Mouse (Mus musculus) gastrocnemius, postnatal 25 days (tissue): ENCODE measurements around the gene Ndufaf1. TPM values are rescaled to one million over a fixed set of nuclear protein-coding genes. Genes with fewer than 3 reads are reported as not detected.
"Not testable (repeated sequence)": the region's sequence is repeated elsewhere in the genome, so short reads cannot be mapped to it uniquely, and the experiment has no call there.

Source experiments
- DNase-seq: peaks from one replicate; pipeline ENCODE4 v3.0.0; 2022
- long read RNA-seq, 2 experiments: library from polyadenylated mRNA; stranded (forward); transcript quantifications; one replicate each; pipeline ENCODE4 v2.0.0; 2021
- total RNA-seq, 2 experiments: library from RNA; stranded (reverse); gene quantifications; 1 replicate in 1 of 2; 2 replicates in 1 of 2; pipeline ENCODE4 v1.2.3; 2021

Ndufaf1 gene
- 10 to 100 TPM; 44.2 to 51.0 TPM for total RNA-seq
- long read RNA-seq, experiment 1, transcript Ndufaf1-202 (5 exons, 1,478 nt): major isoform, 32 of 73 reads
- long read RNA-seq, experiment 1, transcript Ndufaf1-203 (5 exons, 1,308 nt): minor isoform, 23 of 73 reads
- long read RNA-seq, experiment 1, partial matches to known transcripts: 12 of 73 reads
- long read RNA-seq, experiment 1, other reads (novel, unspliced or antisense): 6 of 73 reads
- long read RNA-seq, experiment 2, transcript Ndufaf1-203 (5 exons, 1,308 nt): minor isoform, 20 of 65 reads
- long read RNA-seq, experiment 2, transcript Ndufaf1-202 (5 exons, 1,478 nt): major isoform, 27 of 65 reads
- long read RNA-seq, experiment 2, partial matches to known transcripts: 9 of 65 reads
- long read RNA-seq, experiment 2, other reads (novel, unspliced or antisense): 9 of 65 reads

DNA sequence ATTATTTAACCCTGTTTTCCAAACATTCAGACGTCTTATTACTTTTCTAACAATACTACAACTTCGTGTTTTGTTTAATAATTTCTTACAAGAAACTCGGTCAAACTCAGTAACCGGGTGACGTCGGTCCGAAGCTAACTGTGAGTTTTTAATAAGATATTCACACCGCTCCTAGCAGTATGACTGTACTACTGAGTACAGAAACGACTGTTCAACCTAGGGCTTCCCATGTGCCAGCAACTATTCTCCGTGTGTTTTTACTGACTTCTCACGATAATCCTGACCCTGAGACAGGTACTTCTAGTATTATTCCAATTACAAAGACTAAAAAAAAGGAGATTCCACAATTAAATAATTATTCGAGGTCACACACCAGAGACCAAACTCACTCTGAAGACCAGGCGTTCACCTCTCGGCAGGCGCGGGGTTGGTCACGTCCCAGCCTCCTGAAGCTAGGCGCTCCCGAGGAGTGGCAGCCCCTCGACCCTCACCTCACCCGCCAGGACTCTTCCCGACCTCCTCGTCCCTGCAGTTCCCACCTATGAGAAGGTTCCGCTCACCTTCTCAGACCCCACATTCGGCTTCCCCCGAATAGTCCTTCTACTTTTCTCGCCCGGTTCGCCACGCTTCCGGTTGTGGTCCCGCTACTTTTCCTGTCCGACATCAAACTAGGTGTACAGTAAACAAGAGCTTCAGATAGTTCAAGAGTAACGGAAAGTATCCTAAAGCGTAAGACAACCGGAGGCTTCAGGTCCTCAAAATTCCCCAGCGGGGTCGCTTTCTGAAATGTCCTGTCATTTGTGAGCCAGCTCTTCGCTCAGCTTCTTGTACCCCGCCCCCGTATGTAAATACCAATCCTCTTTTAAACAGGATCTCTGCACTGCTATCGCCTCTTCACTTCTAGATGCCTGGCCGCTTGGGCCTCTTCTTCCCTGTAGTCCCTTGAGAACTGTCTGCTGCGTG is at the start of gene Ndufaf1:
Ndufaf1 (minus strand) TSS at position 608 of the 963 bp plus-strand sequence.
- DNase-seq: peak; percentile 58

DNA sequence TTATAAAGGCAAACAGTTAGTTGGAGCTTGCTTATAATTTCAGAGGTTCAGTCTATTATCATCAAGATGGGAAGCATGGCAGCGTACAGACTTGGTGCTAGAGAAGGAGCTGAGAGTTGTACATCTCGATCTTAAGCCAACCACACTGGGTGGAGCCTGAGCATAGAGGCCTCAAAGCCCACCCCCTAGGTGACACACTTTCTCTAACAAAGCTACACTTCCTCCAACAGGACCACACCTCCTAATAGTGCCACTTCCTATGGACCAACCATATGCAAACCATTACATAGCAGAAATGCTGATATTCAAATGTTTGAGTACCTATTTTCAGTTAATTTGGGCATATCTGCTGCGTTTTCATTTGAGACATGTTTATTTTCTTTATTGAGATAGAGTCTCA is 47.4 kb upstream of the Ndufaf1 start:
- no peak for DNase-seq

DNA sequence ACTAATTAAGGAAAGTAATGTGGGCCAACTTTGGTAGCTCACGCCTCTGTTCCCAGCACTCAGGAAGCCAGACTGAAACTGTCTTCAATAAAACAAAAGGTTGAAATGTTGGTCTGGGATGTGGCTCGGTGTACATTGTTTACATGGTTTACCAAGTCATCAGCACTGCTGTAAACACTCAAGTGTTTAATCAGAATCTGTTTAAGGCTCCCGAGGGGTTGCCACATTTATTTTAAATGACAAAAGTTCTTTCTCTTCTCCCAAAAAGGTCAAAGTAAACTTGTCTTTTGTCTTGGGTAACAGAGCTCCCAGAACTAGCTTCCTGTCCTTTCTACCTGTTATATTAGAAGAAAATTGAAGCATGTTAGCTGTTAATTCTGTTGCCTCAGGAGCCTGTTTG is 45.0 kb upstream of the Ndufaf1 start:
- no peak for DNase-seq

DNA sequence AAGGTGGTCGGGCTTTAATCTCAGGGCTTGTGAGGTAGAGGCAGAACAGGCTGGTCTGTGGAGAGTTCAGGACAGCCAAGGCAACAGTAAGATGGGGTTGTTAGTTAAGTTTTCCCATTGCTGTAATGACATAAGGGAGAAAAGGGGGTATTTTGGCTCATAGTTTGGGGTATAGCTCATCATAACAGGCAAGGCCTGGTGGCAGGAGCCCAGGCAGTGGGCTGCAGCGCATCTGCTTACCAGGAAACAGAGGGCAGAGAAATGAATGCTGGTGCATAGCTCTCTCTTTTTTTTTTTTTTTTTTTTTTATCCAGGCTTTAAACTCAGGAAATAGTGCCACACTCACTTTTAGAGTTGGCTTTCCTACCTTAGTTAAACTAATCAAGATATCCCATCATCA is 40.5 kb upstream of the Ndufaf1 start:
- no peak for DNase-seq

DNA sequence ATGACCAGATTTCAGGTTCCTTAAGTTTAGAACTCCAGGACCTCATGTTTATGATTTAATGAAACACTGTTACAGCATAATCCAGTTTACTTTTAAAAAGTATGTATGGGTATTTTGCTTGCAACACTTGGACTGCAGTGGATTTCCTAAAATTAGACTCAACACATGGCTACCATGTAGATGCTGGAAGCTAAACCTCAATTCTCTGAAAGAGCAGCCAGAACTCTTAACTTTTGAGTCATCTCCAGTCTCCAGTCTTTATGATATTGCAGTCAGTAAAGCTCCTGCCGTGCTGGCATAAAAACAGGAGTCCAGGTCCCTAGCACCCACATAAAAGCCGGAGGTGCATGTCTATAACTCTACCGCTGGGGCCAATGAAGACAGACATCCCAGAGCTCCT is 37.3 kb upstream of the Ndufaf1 start:
- DNase-seq: no peak

DNA sequence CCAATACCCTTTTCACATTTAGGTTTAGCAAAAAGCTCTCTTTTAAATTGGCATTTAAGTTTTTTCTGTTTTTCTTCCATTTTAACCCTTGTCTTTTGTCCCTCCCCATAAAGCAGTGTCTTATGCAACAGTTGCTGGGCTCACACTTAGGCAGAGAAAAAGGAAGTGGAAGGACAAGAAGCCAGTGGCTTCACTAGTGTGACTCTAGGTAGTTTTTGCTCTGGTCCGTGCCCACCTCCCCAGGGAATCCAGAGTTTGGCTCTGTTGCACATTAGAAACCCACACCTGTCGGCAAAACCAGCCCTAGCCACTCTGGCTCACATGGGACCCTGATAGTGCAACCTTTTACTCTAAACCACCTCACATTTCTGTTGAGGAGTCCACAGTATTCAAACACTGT is 35.8 kb upstream of the Ndufaf1 start:
- no peak for DNase-seq

DNA sequence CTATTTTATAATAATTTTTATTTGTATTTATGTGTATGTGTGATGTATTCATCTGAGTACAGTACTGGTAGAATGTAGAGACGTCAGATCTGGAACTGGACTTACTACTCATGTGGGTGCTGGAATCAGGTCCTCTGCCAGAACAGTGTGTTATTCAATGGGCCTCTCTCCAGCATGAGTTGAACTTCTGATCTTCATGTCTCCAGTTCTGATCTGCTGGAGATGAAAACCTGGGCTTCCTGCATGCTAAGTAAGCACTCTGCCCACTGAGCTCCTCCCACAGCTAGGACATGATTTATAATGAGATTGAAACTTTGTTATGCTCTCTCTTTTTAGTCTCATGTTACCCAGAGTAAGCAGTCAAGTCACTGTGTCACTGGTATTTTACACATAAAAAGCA is 33.5 kb upstream of the Ndufaf1 start:
- DNase-seq: no peak

DNA sequence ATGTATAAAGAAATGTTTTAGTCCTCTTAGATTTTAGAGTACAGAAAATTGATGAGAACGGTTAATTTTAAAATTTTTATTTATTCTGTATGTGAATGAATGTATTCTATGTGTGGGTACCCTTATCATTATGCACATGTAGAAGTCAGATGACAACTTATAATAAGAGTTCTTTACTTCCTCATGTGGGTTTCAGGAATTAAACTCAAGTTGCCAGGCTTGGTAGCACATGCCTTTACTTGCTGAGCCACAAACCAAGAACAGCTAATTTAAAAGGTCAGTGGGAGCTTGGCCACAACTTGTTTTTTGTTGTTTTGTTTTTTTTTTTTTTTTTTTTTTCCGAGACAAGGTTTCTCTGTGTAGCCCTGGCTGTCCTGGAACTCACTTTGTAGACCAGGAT is 32.2 kb upstream of the Ndufaf1 start:
- DNase-seq: no peak

DNA sequence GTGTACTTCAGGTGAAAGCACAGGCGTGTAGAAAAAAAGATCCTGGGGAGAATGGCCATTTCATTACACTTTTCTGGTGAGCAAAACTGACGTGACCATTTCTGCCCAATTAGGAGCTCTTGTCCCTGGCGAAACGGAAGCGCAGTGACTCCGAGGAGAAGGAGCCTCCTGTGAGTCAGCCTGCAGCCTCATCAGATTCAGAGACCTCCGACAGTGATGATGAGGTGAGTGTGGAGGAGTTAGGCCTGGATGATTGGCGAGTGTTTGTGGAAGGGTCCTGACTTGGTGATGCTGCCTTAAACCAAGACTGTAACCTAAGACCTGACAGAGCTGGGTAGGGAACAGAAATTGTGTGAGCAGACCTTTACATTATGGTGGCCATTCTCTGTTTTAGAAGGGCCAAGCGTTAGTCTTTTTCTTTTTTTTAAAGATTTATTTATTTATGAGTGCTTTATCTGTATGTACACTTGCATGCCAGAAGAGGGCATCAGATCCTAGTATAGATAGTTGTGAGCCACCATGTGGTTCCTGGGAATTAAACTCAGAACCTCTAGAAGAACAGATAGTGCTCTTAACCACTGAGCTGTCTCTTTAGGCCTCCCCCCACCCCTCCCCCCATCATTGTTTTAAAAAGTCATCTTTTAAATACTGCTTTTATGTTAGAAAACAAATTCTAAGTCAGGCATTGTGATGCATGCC is 29.5 kb upstream of the Ndufaf1 start:
- no peak for DNase-seq

DNA sequence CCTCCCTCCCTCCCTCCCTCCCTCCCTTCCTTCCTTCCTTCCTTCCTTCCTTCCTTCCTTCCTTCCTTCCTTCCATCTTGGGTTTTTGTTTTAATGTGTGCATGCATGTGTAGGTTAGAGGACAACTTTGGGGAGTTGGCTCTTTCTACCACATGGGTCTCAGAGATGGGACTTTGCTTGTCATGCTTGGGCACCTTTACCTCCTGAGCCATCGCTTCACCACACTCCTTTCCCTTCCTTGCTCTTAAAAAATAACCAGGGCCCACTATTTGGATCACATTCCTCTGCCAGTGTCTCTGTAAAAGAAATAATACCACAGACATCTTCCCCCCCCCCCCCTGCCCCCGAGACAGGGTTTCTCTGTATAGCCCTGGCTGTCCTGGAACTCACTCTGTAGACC is 21.1 kb upstream of the Ndufaf1 start:
- no peak for DNase-seq

DNA sequence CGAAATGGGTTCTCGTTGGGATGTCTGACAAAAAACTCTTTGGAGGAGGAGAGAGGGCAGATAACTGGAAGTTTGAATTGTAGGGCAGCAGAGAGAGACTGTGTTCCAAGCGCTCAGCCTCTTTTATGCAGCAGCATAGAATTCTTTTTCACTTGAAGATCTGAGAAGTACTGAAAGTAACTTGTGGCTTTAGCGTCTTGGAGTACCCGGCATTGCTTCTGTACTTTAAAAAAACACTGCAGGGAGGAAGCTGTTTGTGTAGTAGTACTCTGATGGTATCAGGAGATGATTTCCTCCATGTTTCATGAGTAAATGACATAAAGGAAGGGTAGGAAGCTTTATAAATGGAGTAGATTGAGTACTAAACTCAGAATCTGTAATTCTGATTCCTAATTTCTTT is 13.2 kb upstream of the Ndufaf1 start:
- DNase-seq: no peak

DNA sequence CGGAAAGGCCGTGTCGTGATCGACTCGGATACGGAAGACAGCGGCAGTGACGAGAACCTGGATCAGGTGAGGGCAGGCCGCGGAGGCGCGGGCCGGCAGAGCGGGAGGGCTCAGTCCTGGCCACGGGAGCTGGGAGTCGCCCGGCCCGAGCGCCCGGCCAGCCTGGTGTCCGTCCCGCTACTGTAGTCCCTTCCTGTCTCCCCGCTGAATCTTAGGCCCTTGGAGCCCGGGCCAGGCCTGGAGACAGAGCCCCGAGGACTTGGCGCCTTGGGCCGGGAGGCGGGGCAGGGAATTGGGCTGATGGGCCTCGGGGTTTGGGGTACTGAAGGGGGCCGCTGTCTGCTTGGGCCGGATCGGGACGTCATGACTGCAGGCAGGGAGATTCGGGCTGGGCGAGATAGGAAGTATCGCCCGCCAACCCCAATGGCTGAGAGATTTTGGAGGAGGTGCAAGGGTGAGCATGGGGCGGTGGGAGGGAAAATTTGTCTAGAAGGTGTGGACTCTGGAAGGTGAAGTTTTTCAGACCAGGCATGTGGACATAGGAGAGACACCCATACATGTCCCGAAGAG is 12.7 kb upstream of the Ndufaf1 start:
- no peak for DNase-seq

DNA sequence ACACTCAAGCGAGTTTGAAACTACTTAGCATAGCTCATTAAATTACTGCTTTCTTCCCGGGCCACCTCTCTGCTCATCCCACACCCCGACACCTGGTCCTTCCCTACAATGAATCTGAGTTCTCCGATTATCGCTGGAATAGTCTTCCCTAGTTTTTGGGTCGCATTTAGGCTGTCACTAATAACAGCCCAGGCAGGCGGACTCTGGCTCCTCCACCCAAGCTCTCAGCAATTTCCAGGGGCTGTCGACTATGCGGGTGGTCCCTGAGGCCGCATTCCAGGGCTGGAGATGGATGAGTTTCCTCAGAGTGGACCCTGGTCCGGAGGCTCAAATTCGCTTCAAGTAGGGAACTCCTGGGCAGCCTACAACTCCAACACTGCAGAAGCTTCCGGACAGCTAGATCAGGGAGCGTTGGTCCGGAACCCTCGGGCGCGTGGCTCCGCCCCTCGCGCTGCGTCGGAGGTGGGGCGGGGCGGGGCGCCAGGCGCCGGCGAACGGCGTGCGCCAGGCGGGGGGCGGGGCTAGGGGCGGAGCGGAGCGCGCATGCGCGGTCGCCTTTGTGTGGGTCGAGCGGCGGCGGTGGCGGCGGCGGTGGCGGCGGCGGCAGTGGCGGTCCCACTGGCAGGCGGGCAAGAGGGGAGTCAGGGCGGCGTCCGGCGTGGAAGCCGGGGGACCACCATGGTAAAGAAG is 12.0 kb upstream of the Ndufaf1 start, which contains the start of gene Rtf1:
Rtf1 (plus strand) TSS at position 544 of the 690 bp plus-strand sequence.
- peak; percentile 92 for DNase-seq

DNA sequence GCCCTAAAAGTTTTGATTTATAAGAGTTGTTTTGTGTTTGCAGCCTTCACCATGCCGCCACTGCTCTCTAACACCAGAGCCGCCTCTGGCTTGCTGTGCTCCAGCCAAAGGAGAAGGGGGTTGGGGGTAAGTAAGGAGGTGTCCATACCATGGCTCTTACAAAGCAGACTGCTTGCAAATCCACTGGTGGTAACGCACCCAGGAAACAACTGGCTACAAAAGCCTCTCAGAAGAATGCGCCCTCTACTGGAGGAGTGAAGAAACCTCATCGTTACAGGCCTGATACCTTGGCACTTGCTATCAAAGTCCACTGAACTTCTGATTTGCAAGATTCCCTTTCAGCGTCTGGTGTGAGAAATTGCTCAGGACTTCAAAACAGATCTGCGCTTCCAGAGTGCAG is 6.4 kb upstream of the Ndufaf1 start:
- no peak for DNase-seq

DNA sequence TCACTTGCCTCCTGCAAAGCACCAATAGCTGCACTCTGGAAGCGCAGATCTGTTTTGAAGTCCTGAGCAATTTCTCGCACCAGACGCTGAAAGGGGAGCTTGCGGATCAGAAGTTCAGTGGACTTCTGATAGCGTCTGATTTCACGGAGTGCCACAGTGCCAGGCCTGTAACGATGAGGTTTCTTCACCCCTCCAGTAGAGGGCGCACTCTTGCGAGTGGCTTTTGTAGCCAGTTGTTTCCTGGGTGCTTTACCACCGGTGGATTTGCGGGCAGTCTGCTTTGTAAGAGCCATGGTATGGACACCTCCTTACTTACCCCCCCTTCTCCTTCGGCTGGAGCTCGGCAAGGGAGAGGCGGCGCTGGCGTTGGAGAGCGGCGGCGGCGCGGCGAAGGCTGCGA is 3.1 kb upstream of the Ndufaf1 start:
- DNase-seq: not testable (repeated sequence)

DNA sequence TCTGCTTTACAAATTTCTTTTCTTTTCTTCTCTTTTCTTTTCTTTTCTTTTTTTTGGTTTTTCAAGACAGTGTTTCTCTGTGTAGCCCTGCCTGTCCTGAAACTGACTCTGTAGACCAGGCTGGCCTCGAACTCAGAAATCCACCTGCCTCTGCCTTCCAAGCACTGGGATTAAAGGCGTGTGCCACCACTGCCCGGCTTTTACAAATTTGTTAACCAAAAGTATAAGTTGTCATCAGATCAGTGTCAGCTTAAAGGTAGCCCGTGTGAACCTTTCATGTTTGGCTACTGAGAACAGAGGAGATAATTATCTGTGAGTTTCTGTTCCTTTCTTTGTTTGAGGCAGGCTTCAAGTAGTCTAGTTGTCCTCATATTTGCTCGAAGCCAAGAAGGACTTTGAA is 18.4 kb downstream of the Ndufaf1 start:
- no peak for DNase-seq

DNA sequence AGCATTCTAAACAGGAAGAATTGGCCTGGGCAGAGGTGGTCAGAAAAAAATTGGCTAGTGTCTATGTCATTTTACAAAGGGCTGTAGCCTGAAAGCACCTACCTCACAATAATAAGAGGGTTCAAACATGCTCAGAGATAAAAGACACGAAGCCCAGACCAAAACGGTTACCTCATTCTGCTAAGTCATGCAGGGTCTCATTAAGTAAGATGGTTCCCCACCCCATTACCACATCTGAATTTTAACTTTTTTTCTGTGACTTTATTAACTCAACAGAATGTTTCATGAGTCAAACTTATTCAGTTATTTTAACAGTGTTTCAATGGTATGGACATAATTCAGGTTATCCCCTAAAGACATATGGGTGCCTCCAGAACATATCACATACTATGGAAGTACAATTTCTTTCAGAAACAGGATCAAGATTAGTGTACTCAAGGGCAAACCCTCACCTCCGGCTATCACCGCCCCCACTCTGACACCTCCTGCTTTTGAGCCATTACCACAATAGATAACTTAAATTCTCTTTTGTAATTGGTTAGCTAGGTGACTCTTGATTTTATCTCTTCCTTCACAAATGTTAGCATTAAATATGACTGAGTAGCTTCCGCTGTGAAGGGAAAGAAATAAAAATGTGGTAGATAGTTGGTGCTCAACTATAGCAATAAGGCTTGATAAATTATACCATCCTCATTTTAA is 21.3 kb downstream of the Ndufaf1 start:
- no peak for DNase-seq

DNA sequence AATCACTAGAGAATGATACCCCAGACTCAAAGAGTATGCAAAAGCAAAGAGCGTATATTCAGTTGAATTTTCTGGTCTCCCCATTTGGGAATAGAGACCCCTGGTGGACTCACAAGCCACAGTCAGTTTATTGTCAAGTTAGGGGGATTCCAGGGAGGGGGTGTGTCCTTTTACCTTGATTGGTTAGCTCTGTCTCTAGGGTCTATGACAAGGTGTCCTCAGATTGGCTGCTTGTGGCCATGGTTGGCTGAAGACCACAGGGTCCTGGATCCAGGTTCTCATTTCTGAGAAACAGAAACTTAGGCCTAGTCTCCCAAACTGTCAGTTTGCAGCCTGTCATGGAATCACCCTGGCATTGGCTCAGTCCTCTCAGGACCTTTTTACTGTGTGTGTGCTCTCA is 25.8 kb downstream of the Ndufaf1 start:
- no peak for DNase-seq

DNA sequence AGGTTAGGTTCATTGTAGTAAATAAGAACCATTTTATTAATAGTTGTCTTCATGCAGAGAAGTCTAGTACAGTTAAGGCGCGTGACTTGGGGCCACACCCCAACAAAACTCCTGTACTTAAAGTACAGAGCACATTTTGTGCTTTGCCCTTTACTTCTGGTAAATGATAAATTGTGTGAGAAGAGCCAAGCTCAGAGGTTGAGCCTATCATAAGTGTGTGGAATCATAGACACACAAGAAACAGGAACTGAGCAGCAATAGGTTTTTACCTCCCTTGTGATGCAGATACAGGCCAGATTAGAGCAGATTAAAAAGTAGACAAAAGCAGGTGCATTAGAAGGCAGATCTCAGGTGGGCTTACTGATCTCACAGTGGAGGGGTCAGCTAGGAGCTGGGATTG is 41.3 kb downstream of the Ndufaf1 start:
- DNase-seq: no peak

DNA sequence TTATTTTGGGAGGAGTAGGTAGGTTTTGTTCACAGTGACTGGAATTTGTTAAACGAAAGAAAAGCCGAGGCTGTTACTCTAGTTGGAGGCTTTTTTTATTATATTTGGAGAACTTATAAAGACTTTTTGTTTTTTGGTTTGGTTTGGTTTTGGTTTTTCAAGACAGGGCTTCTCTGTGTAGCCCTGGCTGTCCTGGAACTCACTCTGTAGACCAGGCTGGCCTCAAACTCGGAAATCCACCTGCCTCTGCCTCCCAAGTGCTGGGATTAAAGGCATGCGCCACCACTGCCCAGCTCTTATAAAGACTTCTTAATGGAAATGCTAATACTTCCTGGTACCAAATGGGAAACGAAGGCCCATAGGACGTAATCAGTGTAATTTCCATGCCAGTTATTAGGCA is 43.6 kb downstream of the Ndufaf1 start:
- DNase-seq: not testable (repeated sequence)
